Mouse (Mus musculus): ENCODE results near the gene Plekhg1.

GRCm38 (mm10) chr10:3830618-3831017 is 90.5 kb downstream of the Plekhg1 start:
- TF ChIP-seq GATA1 (IDR thresholded peaks at IDR 0.05; ENCODE audit: borderline replicate concordance, low read length): no peak
- TF ChIP-seq FLI1 (IDR thresholded peaks at IDR 0.05; ENCODE audit: low read length): no peak

Data from megakaryocyte, embryonic 14.5 days (primary cell).